21 mouse cellular contexts compared by ENCODE assay signal in the genomic region with DNA sequence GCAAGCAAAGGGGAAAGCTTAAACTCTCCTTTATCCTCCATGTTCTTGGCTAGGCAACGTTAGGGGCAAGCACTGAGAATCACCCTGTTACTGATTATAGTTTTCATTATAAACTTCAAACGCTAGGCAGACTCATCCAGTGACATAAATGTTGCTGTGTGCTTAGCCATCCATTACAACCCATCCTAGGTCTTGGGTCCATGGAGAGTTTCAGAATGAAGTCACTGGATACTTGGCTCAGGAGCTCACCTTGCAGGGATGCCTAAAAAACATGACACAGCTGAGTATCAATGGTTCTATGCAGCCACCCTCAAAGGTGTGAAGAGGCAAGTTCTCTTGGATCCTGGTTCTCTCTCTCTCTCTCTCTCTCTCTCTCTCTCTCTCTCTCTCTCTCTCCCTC.
"Had no signal": no experiment of that assay in that cellular context is flagged by ENCODE, and none has a peak within 500 bp of the region (broad histone marks: within the 10 kb centered on the region; RNA-seq: fewer than 3 reads in every experiment).

No protein-coding gene starts in this region.

- DNase-seq: cerebellum, adult 9-11 months; cerebellum, postnatal 10 days; cerebellum, postnatal 25 days; cerebellum, postnatal 36 days; embryo, embryonic 11 days; forebrain, postnatal 0 days; gastrocnemius, adult 2 months; gastrocnemius, postnatal 10 days; gastrocnemius, postnatal 14 days; gastrocnemius, postnatal 25 days; gastrocnemius, postnatal 36 days; heart, adult 18-20 months; heart, adult 2 months had no signal

- ATAC-seq: forebrain, embryonic 13.5 days; forebrain, embryonic 14.5 days; forebrain, embryonic 15.5 days; forebrain, embryonic 16.5 days; forebrain, postnatal 0 days had no signal

- H3K27me3 ChIP-seq: embryonic facial prominence, embryonic 12.5 days; embryonic facial prominence, embryonic 13.5 days; embryonic facial prominence, embryonic 15.5 days; forebrain, embryonic 12.5 days; forebrain, embryonic 13.5 days; forebrain, embryonic 15.5 days had no signal
